Mouse (Mus musculus) hindbrain, embryonic 16.5 days (tissue): ENCODE measurements around the gene Ambra1. TPM values are rescaled to one million over a fixed set of nuclear protein-coding genes. Genes with fewer than 3 reads are reported as not detected.

ENCODE experiments used
- ATAC-seq: fragments of 200-750 bp; cut with Nextera tagmentation; 2 replicates; pipeline ENCODE4 v1.8.0; 2017; ENCODE audit warnings: moderate TSS enrichment, moderate library complexity
- H3K27ac ChIP-seq: fragments of 300-500 bp; sonication (generic); 2 replicates; pipeline ENCODE4 v1.5.1; 2014; ENCODE audit warnings: low read depth, mild to moderate bottlenecking, control low read depth, low read length, moderate library complexity
- H3K27me3 ChIP-seq: fragments of 300-500 bp; sonication (generic); replicated peaks from 2 replicates; pipeline ENCODE4 v1.6.1; 2014; ENCODE audit warnings: low read length; ENCODE audit not compliant: control insufficient read depth, insufficient read depth
- H3K36me3 ChIP-seq: fragments of 300-500 bp; sonication (generic); 2 replicates; pipeline ENCODE4 v1.6.1; 2014; ENCODE audit warnings: mild to moderate bottlenecking, low read length, moderate library complexity, mixed read lengths; ENCODE audit not compliant: control insufficient read depth, insufficient read depth
- H3K4me1 ChIP-seq: fragments of 300-500 bp; sonication (generic); 2 replicates; pipeline ENCODE4 v1.6.1; 2014; ENCODE audit warnings: low read depth, low read length; ENCODE audit not compliant: control insufficient read depth, insufficient read depth
- H3K4me2 ChIP-seq: fragments of 300-500 bp; sonication (generic); 2 replicates; pipeline ENCODE4 v1.6.1; 2014; ENCODE audit warnings: mild to moderate bottlenecking, low read length, control low read depth, moderate library complexity
- H3K4me3 ChIP-seq: fragments of 300-500 bp; sonication (generic); 2 replicates; pipeline ENCODE4 v1.5.1; 2014; ENCODE audit warnings: mild to moderate bottlenecking, low read length, control low read depth, moderate library complexity
- H3K9ac ChIP-seq: fragments of 300-500 bp; sonication (generic); 2 replicates; pipeline ENCODE4 v1.6.1; 2014; ENCODE audit warnings: low read depth, mild to moderate bottlenecking, control low read depth, low read length, moderate library complexity
- H3K9me3 ChIP-seq: fragments of 300-500 bp; sonication (generic); 2 replicates; pipeline ENCODE4 v1.6.1; 2014; ENCODE audit warnings: mild to moderate bottlenecking, low read length, moderate library complexity; ENCODE audit not compliant: control insufficient read depth
- WGBS: fragments of 180-500 bp; shearing (Covaris S2); extraction: QIAGEN DNeasy Blood & Tissue Kit; methylation state at CpG from one replicate; pipeline ENCODE4 v1.1.7; 2014; 5-methylcytosine and 5-hydroxymethylcytosine counted together
- polyA plus RNA-seq: library from polyadenylated mRNA; unstranded; fragments of >200 nt; fragmentation: Nextera tagmentation; extraction: Ambion mirVana; gene quantifications from 2 replicates; pipeline ENCODE4 v1.2.1, GENCODE M21; 2015

Ambra1 gene
- polyA plus RNA-seq, 1 experiment from 2014 or later: 20.8 TPM

GRCm38 (mm10) chr2:91955121-91955591 lies 225.2 kb downstream of the Ambra1 start:
- peaks cover 32% of the 10 kb centered on the region for H3K4me1 ChIP-seq
- no peak overlapping the region for H3K27ac ChIP-seq

GRCm38 (mm10) chr2:91955875-91956274 lies 225.9 kb downstream of the Ambra1 start:
- Histone ChIP-seq H3K27me3 (no peaks in the 10 kb centered on the region), H3K4me3 (no peak overlapping the region), H3K27ac (no peak overlapping the region), H3K9ac (no peak overlapping the region), H3K36me3 (no peaks in the 10 kb centered on the region), H3K9me3 (no peaks in the 10 kb centered on the region), H3K4me2 (no peak overlapping the region), H3K4me1 (peaks cover 27% of the 10 kb centered on the region)
- 89% methylated on average over 6 of the region's 6 CpGs for WGBS
- no peak for ATAC-seq

More at GRCm38 (mm10) chr2:91955121-91955591, 225.2 kb downstream of the Ambra1 start:
- H3K36me3 ChIP-seq: no peaks in the 10 kb centered on the region
- no peak overlapping the region for H3K9ac ChIP-seq
- H3K4me2 ChIP-seq: no peak overlapping the region
- H3K27me3 ChIP-seq: no peaks in the 10 kb centered on the region
- ATAC-seq: no peak
- 76% methylated on average over 4 of the region's 4 CpGs for WGBS
- no peaks in the 10 kb centered on the region for H3K9me3 ChIP-seq
- no peak overlapping the region for H3K4me3 ChIP-seq

GRCm38 (mm10) chr2:91957096-91957495 lies 227.2 kb downstream of the Ambra1 start:
- H3K4me1 ChIP-seq: peaks cover 33% of the 10 kb centered on the region
- H3K9me3 ChIP-seq: no peaks in the 10 kb centered on the region
- peak; percentile 46; the same call in 1 of the 2 replicates for ATAC-seq
- no peak overlapping the region for H3K4me3 ChIP-seq
- no peaks in the 10 kb centered on the region for H3K27me3 ChIP-seq
- no peak overlapping the region for H3K4me2 ChIP-seq
- peak overlapping the region; percentile 20 for H3K9ac ChIP-seq
- H3K27ac ChIP-seq: no peak overlapping the region
- H3K36me3 ChIP-seq: no peaks in the 10 kb centered on the region
- WGBS: 17% methylated on average over 4 of the region's 4 CpGs

DNA sequence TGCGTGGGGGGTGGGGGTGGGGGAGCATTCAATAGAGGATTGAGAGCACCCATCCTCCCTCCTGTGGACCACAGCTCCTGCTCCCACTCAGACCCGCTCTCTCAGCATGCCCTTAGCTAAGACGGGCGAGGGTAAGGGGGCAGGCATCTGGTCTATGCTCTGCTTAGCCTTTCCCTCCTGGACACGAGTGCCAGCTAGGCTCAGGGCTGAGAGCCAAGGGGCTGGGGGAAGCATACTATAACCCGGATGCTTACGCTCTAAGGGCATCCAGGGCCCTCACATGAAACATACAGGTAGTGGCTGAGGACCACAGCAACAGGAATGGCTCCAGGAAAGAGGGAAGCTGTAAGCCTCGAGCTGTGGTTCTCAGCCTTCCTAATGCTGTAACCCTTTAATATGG lies 228.1 kb downstream of the Ambra1 start:
- Histone ChIP-seq H3K36me3 (no peaks in the 10 kb centered on the region), H3K27ac (no peak overlapping the region), H3K9ac (no peak overlapping the region), H3K4me2 (no peak overlapping the region), H3K4me1 (peaks cover 40% of the 10 kb centered on the region), H3K27me3 (no peaks in the 10 kb centered on the region), H3K4me3 (no peak overlapping the region), H3K9me3 (no peaks in the 10 kb centered on the region)
- WGBS: 82% methylated on average over 8 of the region's 8 CpGs
- no peak for ATAC-seq

GRCm38 (mm10) chr2:91958701-91959457 lies 228.9 kb downstream of the Ambra1 start:
- H3K36me3 ChIP-seq: no peaks in the 10 kb centered on the region
- no peaks in the 10 kb centered on the region for H3K27me3 ChIP-seq
- no peak overlapping the region for H3K4me2 ChIP-seq
- 58% methylated on average over 10 of the region's 10 CpGs for WGBS
- no peak for ATAC-seq
- no peak overlapping the region for H3K9ac ChIP-seq
- H3K9me3 ChIP-seq: no peaks in the 10 kb centered on the region
- no peak overlapping the region for H3K4me3 ChIP-seq
- H3K4me1 ChIP-seq: peaks cover 40% of the 10 kb centered on the region
- H3K27ac ChIP-seq: no peak overlapping the region; the same call in 1 of the 2 replicates

DNA sequence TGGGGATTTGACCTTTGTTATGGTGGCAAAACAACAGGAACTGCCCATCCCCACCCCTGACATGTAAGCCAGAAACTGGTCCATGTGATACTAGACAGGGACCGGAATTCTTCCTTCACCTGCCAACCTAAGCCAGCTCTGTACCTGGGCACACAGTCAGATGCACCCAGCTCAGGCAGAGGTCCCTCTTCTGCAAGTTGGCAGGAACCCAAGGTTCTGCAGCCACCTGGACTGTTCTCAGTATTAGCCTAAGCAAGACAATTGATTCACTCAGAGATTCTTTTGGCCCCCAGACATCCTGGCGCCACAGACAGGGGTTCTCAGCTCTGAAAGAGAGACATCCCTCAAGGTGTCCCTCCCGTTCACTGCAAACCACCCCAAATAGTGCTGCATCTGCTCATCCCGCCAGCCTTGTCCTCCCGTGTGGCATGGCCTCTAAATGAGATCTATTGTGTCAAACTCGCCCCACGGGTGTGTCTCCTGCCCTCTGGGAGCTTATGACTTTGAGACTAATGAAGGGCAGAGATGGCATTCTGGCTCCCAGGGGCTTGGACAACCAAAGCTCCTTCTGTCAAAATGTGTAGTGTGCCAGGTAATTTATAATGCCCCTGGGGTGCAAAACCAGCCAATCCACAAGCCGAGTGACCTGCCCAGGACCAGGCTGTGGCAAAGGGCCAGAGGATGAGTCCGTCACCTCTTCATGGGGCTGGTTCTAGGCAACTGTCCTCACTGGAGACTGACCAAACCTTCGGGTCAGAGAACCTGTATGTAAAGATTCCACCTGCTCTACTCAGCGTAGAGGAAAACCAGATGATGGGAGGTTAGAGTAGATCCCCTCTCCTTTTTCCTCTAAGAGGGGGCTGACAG lies 229.8 kb downstream of the Ambra1 start:
- no peak for ATAC-seq
- Histone ChIP-seq H3K27ac (no peak overlapping the region; the same call in 1 of the 2 replicates), H3K4me1 (peaks cover 38% of the 10 kb centered on the region), H3K4me2 (no peak overlapping the region), H3K4me3 (no peak overlapping the region), H3K27me3 (no peaks in the 10 kb centered on the region), H3K9ac (no peak overlapping the region), H3K9me3 (no peaks in the 10 kb centered on the region), H3K36me3 (no peaks in the 10 kb centered on the region)
- 65% methylated on average over 11 of the region's 11 CpGs for WGBS

GRCm38 (mm10) chr2:91960459-91960858 lies 230.5 kb downstream of the Ambra1 start:
- no peak overlapping the region for H3K9ac ChIP-seq
- no peaks in the 10 kb centered on the region for H3K36me3 ChIP-seq
- ATAC-seq: no peak
- no peaks in the 10 kb centered on the region for H3K27me3 ChIP-seq
- no peaks in the 10 kb centered on the region for H3K9me3 ChIP-seq
- H3K4me1 ChIP-seq: peaks cover 37% of the 10 kb centered on the region
- H3K27ac ChIP-seq: no peak overlapping the region
- WGBS: 85% methylated on average over 5 of the region's 5 CpGs
- H3K4me2 ChIP-seq: no peak overlapping the region
- no peak overlapping the region for H3K4me3 ChIP-seq

- 60% methylated on average over 4 of the region's 4 CpGs for WGBS
- Histone ChIP-seq H3K27me3 (no peaks in the 10 kb centered on the region), H3K4me3 (peak overlapping the region; percentile 61), H3K27ac (no peak overlapping the region), H3K4me1 (peaks cover 33% of the 10 kb centered on the region), H3K9ac (peak overlapping the region; percentile 79), H3K9me3 (no peaks in the 10 kb centered on the region), H3K36me3 (no peaks in the 10 kb centered on the region), H3K4me2 (peak overlapping the region; percentile 79)
- no peak for ATAC-seq
Measured at GRCm38 (mm10) chr2:91961901-91962761, 232.2 kb downstream of the Ambra1 start.
